In the genomic region with DNA sequence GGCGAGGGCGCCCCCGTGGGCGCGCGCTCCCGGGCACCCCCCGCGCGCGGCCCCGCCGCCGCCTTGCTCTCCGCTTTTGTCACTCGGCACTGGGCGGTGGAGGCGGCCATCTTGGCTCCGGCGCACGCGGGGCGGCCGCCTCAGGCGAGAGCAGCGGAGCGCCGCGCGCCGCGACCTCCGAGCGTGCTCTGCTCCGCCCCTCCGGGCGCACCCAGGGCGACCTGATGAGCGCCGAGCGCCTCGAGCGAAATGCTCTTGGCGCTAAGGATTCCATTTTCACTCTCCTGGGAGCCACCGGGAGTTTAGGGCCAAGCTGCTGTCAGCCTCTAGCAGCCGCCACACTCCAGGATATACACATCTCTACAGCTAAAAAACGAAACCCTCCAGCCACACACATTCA, we compare ENCODE assay signal across 8 mouse cellular contexts. TPM values are rescaled to one million over a fixed set of nuclear protein-coding genes. Genes with fewer than 3 reads are reported as not detected.
DNase-seq lines count a peak whose midpoint lies in the region; ATAC-seq and TF ChIP-seq lines count a peak whose summit lies in the region.

No protein-coding gene starts in this region.

- H3K27ac ChIP-seq in embryonic facial prominence, embryonic 12.5 days = peak overlapping the region; percentile 76
- peak overlapping the region; percentile 72 for H3K27ac ChIP-seq in heart, adult 2 months
- peak overlapping the region; percentile 81 for H3K27ac ChIP-seq in limb, embryonic 15.5 days

- H3K4me2 ChIP-seq in embryonic facial prominence, embryonic 12.5 days (replicated peaks) = peak overlapping the region; percentile 84
- peak overlapping the region; percentile 54 for H3K4me2 ChIP-seq in limb, embryonic 15.5 days

- peaks cover 36% of the 10 kb centered on the region for H3K36me3 ChIP-seq in embryonic facial prominence, embryonic 12.5 days
- no peaks in the 10 kb centered on the region; the same call in 1 of the 2 replicates for H3K36me3 ChIP-seq in heart, adult 2 months (ENCODE audit: control insufficient read depth, insufficient read depth, low read length)
- peaks cover 30% of the 10 kb centered on the region for H3K36me3 ChIP-seq in limb, embryonic 15.5 days

- under 1% methylated on average over 41 of the region's 47 CpGs for WGBS in embryonic facial prominence, embryonic 12.5 days
- 1% methylated on average over 47 of the region's 47 CpGs for WGBS in heart, adult 2 months
- under 1% methylated on average over 46 of the region's 47 CpGs for WGBS in limb, embryonic 15.5 days

- intact Hi-C loops in heart, adult 2 months (cut with DNase I) = loop anchor here (2.0 kb wide), 1 partner anchor 22 kb away; no protein-coding TSS in a partner anchor

- peaks cover 17% of the 10 kb centered on the region for H3K4me1 ChIP-seq in embryonic facial prominence, embryonic 12.5 days
- peaks cover 7% of the 10 kb centered on the region for H3K4me1 ChIP-seq in heart, adult 2 months (ENCODE audit: control insufficient read depth, insufficient read depth, low read length)
- peaks cover 34% of the 10 kb centered on the region for H3K4me1 ChIP-seq in limb, embryonic 15.5 days

- ATAC-seq in embryonic facial prominence, embryonic 12.5 days (ENCODE audit: insufficient number of reproducible peaks, insufficient read depth, low FRiP score, low TSS enrichment) = peak; percentile 85
- peak; percentile 88 for ATAC-seq in limb, embryonic 15.5 days (ENCODE audit: insufficient number of reproducible peaks, low FRiP score, low TSS enrichment, low read depth)

- peak overlapping the region; percentile 98 for H3K9ac ChIP-seq in embryonic facial prominence, embryonic 12.5 days
- H3K9ac ChIP-seq in heart, adult 2 months (ENCODE audit: low read depth, low read length) = peak overlapping the region; percentile 83
- H3K9ac ChIP-seq in limb, embryonic 15.5 days = peak overlapping the region; percentile 94

- peak; percentile 53 for TF ChIP-seq CTCF in heart, adult 2 months (IDR thresholded peaks at IDR 0.05)

- H3K27me3 ChIP-seq in embryonic facial prominence, embryonic 12.5 days = no peaks in the 10 kb centered on the region
- no peaks in the 10 kb centered on the region for H3K27me3 ChIP-seq in heart, adult 2 months (ENCODE audit: control insufficient read depth, insufficient read depth, low read length)
- no peaks in the 10 kb centered on the region for H3K27me3 ChIP-seq in limb, embryonic 15.5 days

- H3K9me3 ChIP-seq in embryonic facial prominence, embryonic 12.5 days = no peaks in the 10 kb centered on the region
- no peaks in the 10 kb centered on the region for H3K9me3 ChIP-seq in limb, embryonic 15.5 days

- peak; percentile 30; the same call in 1 of the 2 replicates for TF ChIP-seq POLR2A in heart, adult 2 months (IDR thresholded peaks at IDR 0.05; ENCODE audit: insufficient read depth, low read depth, low read length)

- peak; percentile 92 for DNase-seq in 3T3-L1 (ENCODE audit: low read depth, low spot score)
- peak; percentile 89 for DNase-seq in adrenal gland, postnatal 25 days
- peak; percentile 93 to 96 for DNase-seq in heart, adult 2 months
- peak; percentile 84 to 88 for DNase-seq in kidney, adult 8-10 months
- peak; percentile 52 to 61 for DNase-seq in monocyte, adult 2 months (ENCODE audit: low read depth in 1 of 2, low spot score in 2 of 2)
- DNase-seq in spleen, postnatal 36 days (ENCODE audit: low spot score in 2 of 2) = peak; percentile 78 to 81

- TF ChIP-seq EP300 in heart, adult 2 months (IDR thresholded peaks at IDR 0.05; ENCODE audit: insufficient read depth, low read depth, low read length) = 0 out of 2 replicates have a peak, but pooled peaks have one; percentile 39

- H3K4me3 ChIP-seq in embryonic facial prominence, embryonic 12.5 days = peak overlapping the region; percentile 93
- H3K4me3 ChIP-seq in heart, adult 2 months = peak overlapping the region; percentile 88
- H3K4me3 ChIP-seq in limb, embryonic 15.5 days = peak overlapping the region; percentile 94

- H3K79me2 ChIP-seq in heart, adult 2 months (replicated peaks; ENCODE audit: control insufficient read depth, insufficient read depth, low read length) = peaks cover 4% of the 10 kb centered on the region; the same call in 1 of the 2 replicates

RNA-seq across cellular contexts. Expression of a gene that starts 13.9 kb away (rescaled TPM):
- total RNA-seq in adrenal gland, postnatal 25 days (2021) = 163 and 192 TPM in 2 replicates
- polyA plus RNA-seq in embryonic facial prominence, embryonic 12.5 days (2016; fragmentation: Nextera tagmentation; extraction: Ambion mirVana) = 107 and 118 TPM in 2 replicates
- total RNA-seq in heart, adult 2 months (2021) = 10 to 100 TPM; 50.3 to 51.2 TPM
- 55.1 and 67.3 TPM in 2 replicates for polyA plus RNA-seq in heart, adult 2 months (2012; rRNA removed)
- 85.1 and 88.6 TPM in 2 replicates for polyA plus RNA-seq in limb, embryonic 15.5 days (2015; fragmentation: Nextera tagmentation; extraction: Ambion mirVana)

RNA-seq across cellular contexts. Expression of a gene that starts 24.9 kb away (rescaled TPM):
- 55.4 and 58.3 TPM in 2 replicates for total RNA-seq in adrenal gland, postnatal 25 days (2021)
- polyA plus RNA-seq in embryonic facial prominence, embryonic 12.5 days (2016; fragmentation: Nextera tagmentation; extraction: Ambion mirVana) = 34.0 and 36.5 TPM in 2 replicates
- 10 to 100 TPM; 16.0 to 16.6 TPM for total RNA-seq in heart, adult 2 months (2021)
- polyA plus RNA-seq in heart, adult 2 months (2012; rRNA removed) = 17.2 and 17.4 TPM in 2 replicates
- 21.6 TPM in 2 replicates for polyA plus RNA-seq in limb, embryonic 15.5 days (2015; fragmentation: Nextera tagmentation; extraction: Ambion mirVana)

RNA-seq across cellular contexts. Expression of a gene that starts 39.1 kb away (rescaled TPM):
- total RNA-seq in adrenal gland, postnatal 25 days (2021) = 0.57 and 1.2 TPM in 2 replicates
- polyA plus RNA-seq in embryonic facial prominence, embryonic 12.5 days (2016; fragmentation: Nextera tagmentation; extraction: Ambion mirVana) = 0.69 and 0.74 TPM in 2 replicates
- under 1 TPM; 0.70 to 0.98 TPM for total RNA-seq in heart, adult 2 months (2021)
- polyA plus RNA-seq in heart, adult 2 months (2012; rRNA removed) = 1.1 and 4.2 TPM in 2 replicates
- polyA plus RNA-seq in limb, embryonic 15.5 days (2015; fragmentation: Nextera tagmentation; extraction: Ambion mirVana) = 2.1 and 2.6 TPM in 2 replicates

RNA-seq across cellular contexts. Expression of a gene that starts 43.3 kb away (rescaled TPM):
- total RNA-seq in adrenal gland, postnatal 25 days (2021) = 85.2 and 89.0 TPM in 2 replicates
- 145 and 148 TPM in 2 replicates for polyA plus RNA-seq in embryonic facial prominence, embryonic 12.5 days (2016; fragmentation: Nextera tagmentation; extraction: Ambion mirVana)
- total RNA-seq in heart, adult 2 months (2021) = 10 to 100 TPM; 38.9 to 40.7 TPM
- polyA plus RNA-seq in heart, adult 2 months (2012; rRNA removed) = 32.2 and 40.4 TPM in 2 replicates
- polyA plus RNA-seq in limb, embryonic 15.5 days (2015; fragmentation: Nextera tagmentation; extraction: Ambion mirVana) = 93.1 and 94.6 TPM in 2 replicates

RNA-seq across cellular contexts. Expression of a gene that starts 59.6 kb away (rescaled TPM):
- 0.12 and 0.57 TPM in 2 replicates for total RNA-seq in adrenal gland, postnatal 25 days (2021)
- polyA plus RNA-seq in embryonic facial prominence, embryonic 12.5 days (2016; fragmentation: Nextera tagmentation; extraction: Ambion mirVana) = 0.13 and 0.20 TPM in 2 replicates
- under 1 TPM in 1 of 2 experiments, not detected in 1; 0.09 TPM for total RNA-seq in heart, adult 2 months (2021)
- 0.35 and 0.86 TPM in 2 replicates for polyA plus RNA-seq in heart, adult 2 months (2012; rRNA removed)
- 0.10 and 0.26 TPM in 2 replicates for polyA plus RNA-seq in limb, embryonic 15.5 days (2015; fragmentation: Nextera tagmentation; extraction: Ambion mirVana)

Comparison
In these comparisons a context has a peak if more than half of its experiments do, and no peak if none do; other contexts are left out.
1. Peak in every context shown above with its lines: DNase-seq, ATAC-seq, H3K4me3 ChIP-seq and H3K27ac ChIP-seq.